Mouse (Mus musculus): ENCODE measurements at regions not wholly inside any gene's neighbourhood (a gene's known extent, or its start where the extent isn't known, plus 50 kb on each side); places are given as distances from the start of the nearest gene placed in this dataset.

GRCm38 (mm10) chr9:33691731-33692130 is 794.0 kb upstream of the Kirrel3 start:
- TF ChIP-seq CTCF (IDR thresholded peaks at IDR 0.05; ENCODE audit: low read depth) (no peak), EP300 (IDR thresholded peaks at IDR 0.05; ENCODE audit: low read depth) (no peak)
